Mouse (Mus musculus): ENCODE measurements around the gene Elovl2.
"Not testable (repeated sequence)": the region's sequence is repeated elsewhere in the genome, so short reads cannot be mapped to it uniquely, and the experiment has no call there.

The Elovl2 gene

GRCm38 (mm10) chr13:41235181-41235580 is 15.0 kb upstream of the Elovl2 start:
- no peak for DNase-seq (ENCODE audit: low read depth, low spot score)

GRCm38 (mm10) chr13:41233241-41233640 is 13.0 kb upstream of the Elovl2 start:
- no peak for DNase-seq (ENCODE audit: low read depth, low spot score)

- DNase-seq (ENCODE audit: low read depth, low spot score), result no peak
These were observed 12.0 kb upstream of the Elovl2 start for GRCm38 (mm10) chr13:41232209-41232608.

GRCm38 (mm10) chr13:41231389-41231983 is 11.3 kb upstream of the Elovl2 start:
- DNase-seq (ENCODE audit: low read depth, low spot score), result no peak

- no peak for DNase-seq (ENCODE audit: low read depth, low spot score)
These were observed 10.1 kb upstream of the Elovl2 start for GRCm38 (mm10) chr13:41230256-41230655.

DNA sequence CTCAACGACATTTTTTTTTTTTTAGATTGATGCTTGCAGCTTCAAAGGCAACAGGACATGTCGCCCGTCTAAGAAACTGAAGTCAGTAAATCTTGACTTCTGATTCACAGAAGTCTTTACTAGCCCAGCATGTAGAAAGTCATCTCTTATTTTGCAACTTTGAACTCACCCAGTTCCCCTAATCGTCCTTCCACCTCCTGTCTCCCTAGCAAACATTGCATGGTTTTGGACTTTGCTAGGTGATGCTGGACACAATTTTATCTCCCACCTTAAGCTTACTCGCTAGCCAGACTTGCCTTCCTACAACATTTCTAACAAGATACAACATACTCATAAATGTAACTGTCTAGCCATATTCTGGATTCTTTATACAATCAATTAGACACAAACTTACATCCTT is 7.9 kb upstream of the Elovl2 start:
- no peak for DNase-seq (ENCODE audit: low read depth, low spot score)

DNA sequence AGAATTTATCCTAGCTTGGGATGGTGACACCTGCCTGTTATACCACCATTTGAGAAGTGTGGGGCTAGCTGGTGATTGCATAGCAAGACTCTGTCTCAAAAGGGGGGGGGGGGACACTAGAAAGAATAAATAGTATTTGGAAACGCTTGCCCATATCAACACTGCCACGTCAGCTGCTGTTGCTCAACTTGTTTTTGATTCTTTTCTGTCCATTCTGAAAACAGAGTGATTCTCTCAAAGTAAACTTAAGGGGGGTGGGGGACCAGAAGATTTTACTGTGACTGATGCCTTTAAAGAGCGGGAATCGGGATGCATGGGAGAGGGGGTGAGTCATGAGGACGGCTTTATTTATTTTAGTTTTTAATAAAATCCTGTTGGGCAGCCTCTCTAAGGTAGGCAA is 6.3 kb upstream of the Elovl2 start:
- no peak for DNase-seq (ENCODE audit: low read depth, low spot score)

GRCm38 (mm10) chr13:41219687-41220303 is 410 bp downstream of the Elovl2 start:
- DNase-seq (ENCODE audit: low read depth, low spot score), result no peak

DNA sequence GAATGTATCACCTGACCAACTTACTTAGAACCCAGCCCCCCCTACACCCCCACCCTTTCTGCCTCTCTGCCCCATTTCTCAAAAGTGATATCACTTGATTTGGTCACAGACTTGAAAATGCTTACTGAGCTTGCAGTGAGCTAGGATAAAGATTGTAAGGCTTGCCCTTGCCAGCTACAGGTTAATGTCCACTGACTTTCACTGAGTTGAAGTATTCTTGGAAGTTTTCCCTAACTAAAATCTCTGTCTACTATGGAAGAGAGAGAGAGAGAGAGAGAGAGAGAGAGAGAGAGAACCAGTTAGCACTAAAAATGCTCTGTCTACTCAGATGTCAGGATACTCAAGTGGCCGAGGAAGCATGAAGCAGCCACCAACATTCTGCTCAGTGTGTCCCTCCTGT is 1.1 kb downstream of the Elovl2 start:
- DNase-seq (ENCODE audit: low read depth, low spot score), result no peak

- no peak for DNase-seq (ENCODE audit: low read depth, low spot score)
These were observed 4.0 kb downstream of the Elovl2 start for GRCm38 (mm10) chr13:41216236-41216635.

GRCm38 (mm10) chr13:41215669-41216068 is 4.5 kb downstream of the Elovl2 start:
- no peak for DNase-seq (ENCODE audit: low read depth, low spot score)

GRCm38 (mm10) chr13:41212558-41213322 is 7.5 kb downstream of the Elovl2 start:
- DNase-seq (ENCODE audit: low read depth, low spot score), result no peak

DNA sequence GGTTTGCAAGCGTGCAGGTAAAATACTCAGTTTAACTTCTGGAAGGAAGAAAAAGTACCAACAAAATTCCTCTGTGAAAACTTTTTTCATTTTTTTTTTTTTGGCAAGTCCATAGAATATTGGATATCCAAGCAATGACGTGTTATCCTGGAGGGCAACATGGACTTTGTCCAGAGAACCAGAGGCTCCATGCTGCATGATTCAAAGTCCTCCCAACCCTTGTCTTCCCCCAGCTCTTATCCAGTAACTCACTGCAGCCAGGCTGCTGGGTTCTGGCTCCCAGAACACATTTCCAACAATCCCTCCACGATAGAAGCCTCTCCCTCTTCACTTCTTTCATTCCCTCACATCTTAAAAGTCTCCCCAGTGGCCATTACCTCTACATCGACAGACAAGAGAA is 8.9 kb downstream of the Elovl2 start:
- no peak for DNase-seq (ENCODE audit: low read depth, low spot score)

DNA sequence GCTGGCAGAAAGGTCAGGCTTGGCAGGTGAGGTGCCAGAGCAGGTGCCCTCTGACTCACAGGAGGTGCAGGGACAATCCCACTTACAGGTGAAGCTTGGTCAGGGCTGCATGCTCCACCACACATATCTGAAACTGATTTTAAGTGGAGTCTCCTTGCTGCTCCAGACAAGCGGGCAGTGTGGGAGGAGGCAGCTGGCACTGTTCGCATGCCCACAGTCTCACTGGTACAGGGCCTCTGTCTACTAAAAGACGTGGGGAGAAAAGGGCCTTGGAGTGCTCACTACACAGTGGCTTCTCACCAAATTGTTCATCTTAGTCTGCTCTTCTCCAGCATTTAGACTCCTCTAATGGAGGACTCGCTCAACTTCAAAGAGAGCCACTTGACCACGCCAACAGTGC is 14.0 kb downstream of the Elovl2 start:
- DNase-seq (ENCODE audit: low read depth, low spot score), result no peak

GRCm38 (mm10) chr13:41205568-41205967 is 14.6 kb downstream of the Elovl2 start:
- not testable (repeated sequence) for DNase-seq (ENCODE audit: low read depth, low spot score)

DNA sequence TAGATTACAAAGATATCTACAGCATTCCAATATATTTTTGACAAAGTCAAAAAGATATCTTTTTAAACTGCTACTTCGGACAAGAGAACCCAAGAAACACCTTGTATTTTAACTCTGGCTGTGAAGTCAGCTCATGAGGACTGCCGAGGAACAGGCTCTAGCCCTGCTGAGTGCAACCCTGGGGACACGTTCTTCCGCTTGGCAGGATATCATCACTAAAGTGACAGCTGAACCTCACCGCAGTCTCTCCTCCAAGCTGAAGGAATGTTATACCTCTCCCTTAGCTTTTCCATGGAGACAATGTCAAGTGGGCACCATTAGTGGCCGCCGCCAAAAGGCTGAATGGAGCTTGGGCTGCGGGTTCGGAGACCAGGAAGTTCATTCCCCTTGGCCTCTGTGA is 16.5 kb downstream of the Elovl2 start:
- no peak for DNase-seq (ENCODE audit: low read depth, low spot score)

- no peak for DNase-seq (ENCODE audit: low read depth, low spot score)
These were observed 16.9 kb downstream of the Elovl2 start for GRCm38 (mm10) chr13:41203289-41203688.

GRCm38 (mm10) chr13:41200861-41201260 is 19.3 kb downstream of the Elovl2 start:
- no peak for DNase-seq (ENCODE audit: low read depth, low spot score)

- no peak for DNase-seq (ENCODE audit: low read depth, low spot score)
These were observed 24.4 kb downstream of the Elovl2 start for GRCm38 (mm10) chr13:41195640-41196333.

DNA sequence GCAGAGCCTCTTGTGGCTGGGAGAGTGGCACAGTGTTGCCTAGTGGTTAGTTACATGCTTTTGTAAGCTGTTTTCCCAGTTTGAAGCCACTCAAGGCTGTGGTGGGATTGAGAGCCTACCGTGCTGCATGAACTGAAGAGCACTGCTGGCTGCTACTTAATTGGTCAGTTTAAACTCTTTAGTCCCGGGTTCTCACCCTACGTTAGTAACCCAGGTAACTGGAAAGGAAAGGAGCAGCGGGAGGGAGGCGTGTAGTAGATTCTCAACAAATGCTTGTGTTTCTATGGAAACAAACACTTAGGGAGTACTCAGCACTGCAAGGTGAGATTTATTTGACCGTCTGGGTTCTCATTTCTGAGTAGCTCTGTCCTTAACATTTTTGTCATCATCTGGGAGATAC is 32.3 kb downstream of the Elovl2 start:
- DNase-seq (ENCODE audit: low read depth, low spot score), result no peak

DNA sequence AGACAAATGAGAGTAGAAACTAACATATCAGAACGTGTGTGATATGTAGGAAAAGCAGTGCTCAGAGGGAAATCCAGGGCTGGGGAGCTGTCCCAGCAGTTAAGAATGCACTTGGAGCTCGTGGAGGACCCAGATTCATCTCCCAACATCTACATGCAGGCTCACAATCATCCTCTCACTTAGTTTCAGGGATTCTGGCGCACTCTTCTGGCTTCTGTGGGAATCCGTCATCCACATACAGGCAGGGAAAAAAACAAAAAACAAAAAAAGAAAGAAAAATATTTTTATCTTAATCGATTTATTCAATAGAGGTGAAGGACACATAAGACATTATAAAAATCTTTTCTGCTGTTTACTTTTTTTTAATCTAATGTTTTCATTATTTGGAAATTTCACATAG is 61.8 kb downstream of the Elovl2 start:
- no peak for DNase-seq (ENCODE audit: low read depth, low spot score)

DNA sequence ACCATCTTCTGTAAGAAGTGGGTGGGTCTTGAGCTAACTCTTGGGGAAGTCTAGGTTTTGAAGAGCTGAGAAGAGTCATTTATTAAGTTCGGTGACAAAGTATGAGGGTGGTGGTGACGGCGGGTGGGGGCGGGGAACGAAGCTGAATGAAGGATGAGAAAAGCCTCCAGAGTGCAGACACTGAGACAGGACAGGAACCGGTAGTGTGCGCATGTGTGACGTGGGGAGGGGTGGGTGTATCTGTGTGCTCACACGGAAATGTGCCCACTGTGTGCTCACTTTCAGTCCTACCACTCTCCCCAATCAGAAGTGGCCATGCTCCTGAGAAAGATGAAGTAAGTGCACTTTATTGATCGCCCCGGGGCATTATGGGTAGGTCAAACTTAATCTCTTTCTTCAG is 67.1 kb downstream of the Elovl2 start:
- DNase-seq (ENCODE audit: low read depth, low spot score), result no peak
